Mouse (Mus musculus) spleen, adult 12 weeks (tissue): Measurements from ENCODE around the gene Znrf2.

Experiments used
- DNase-seq: peaks from one replicate; pipeline ENCODE4 v3.0.0; 2022; ENCODE audit warnings: low spot score

The Znrf2 gene

DNA sequence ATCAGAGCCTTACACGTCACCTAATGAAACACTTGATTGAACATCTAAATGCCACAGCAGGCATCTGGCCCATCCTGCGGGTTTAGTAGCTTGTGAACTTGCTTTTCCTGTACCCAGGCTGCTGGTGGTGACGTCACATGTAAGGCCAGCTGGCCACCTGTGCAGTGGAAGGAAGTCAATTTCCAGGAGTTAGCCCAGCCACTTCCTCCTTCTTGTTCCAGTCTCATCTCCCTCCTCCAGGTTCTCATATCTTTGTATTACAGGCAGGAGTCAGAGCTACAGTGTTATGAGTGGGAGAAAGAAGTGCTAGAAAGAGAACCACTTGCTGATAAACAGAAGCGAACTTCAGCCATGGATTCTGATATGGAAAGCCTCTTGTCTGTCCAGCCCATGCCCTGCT is 99.4 kb downstream of the Znrf2 start:
- DNase-seq = no peak

DNA sequence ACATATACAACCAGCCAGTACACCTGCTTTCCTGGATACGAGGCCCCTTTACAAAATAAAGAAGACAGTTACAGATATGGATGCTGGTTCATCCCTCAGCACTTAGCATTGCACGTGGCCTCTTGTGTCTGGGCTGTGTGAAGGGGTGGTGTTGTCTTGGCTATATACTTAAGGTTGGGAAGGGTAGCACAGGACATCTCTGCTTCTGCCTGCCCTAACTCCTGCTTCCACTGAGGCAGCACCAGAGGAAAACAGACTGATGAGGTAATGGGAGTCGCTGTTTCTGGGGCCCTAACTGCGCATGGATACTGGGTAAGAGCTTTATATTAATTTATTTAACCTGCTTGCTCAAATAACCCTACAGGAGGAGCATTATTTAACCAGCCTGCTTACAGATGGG is 100.2 kb downstream of the Znrf2 start:
- no peak for DNase-seq

DNA sequence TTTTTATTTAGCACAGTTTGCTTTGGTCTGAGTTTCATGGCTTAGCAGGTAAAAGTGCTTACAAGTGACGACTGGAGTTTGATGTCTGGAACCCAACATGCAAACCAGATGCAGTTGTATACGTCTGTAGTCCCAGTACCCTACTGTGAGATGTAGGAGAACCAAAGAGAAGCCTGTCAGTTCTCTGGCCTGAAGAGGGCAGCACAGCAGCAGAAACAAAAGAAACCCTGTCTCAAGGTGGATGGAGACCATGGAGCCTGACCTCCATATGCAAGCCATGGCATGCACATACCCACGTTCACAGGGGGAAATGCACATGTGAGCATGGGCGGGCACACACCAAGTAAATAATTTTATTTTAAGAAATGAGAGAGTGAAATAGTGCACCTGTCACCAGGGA is 100.8 kb downstream of the Znrf2 start:
- DNase-seq = no peak

DNA sequence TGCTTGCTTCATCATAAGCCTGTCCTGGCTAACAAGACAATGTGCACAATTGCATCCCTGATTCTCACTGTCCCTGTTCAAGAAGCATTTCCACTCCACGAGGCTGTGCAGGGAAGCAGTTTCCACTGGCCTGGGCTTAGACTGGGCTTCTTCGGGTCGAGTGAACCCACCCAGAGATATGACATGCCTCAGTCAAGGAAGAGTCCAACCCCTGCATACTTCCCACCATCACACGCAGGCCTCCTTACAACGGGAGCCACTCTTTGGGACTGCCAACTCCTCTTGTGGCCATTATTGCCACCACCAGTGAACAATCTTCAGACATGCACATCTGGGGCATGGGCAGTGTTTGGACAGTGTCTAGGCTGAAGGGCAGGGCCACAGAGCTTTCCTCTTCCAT is 101.8 kb downstream of the Znrf2 start:
- DNase-seq = no peak

DNA sequence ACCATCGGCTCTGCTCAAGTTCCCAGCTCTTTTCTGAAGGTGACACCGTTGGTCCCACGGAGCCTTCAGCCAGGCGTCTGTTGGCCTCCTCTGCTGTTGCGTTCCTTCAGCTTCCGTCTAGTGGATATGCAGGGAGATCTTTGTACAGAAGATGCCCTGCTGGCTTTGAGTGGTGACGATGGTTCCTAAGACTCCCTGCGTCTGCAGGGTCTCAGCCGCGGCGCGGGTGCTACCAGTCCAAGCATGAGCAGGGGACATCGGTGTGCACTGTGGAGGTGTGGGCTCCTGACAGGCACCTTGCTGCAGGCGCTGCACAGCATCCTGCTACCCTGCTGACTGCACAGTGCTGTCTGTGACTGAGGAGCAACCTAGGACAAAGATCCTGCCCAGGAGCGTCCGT is 107.8 kb downstream of the Znrf2 start:
- DNase-seq = no peak

DNA sequence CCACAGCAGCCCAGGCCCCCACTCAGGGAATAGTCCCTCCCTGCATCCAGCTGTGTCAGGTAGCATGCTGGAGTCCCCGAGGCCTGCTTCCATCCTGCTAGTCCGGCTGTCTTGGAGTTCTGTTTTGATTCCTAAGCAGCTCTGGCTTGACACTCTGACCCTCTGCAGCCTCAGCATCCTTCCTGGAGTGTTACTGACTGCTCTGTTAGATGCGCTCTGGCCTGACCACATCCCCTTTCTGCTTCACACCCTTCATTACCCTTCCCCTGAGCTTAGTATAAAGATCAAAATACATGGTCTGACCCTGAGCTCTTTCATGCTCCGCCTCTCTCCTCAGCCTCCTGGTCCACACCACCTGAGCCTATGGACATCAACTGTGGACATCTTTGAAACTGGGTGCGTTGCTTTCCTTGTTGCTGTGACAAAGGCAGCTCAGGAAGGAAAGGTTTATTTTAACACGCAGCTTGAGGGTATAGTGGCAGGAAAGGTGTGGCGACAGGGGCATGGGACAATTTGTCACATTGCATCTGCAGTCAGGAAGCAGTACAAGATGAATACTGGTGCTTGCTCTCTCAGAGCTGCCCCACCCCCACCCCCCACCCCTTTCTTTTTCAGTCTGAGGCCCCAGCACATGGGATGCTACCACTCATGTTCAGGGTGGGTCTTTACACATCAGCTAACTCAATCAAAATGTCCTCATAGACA is 109.2 kb downstream of the Znrf2 start:
- DNase-seq = no peak

DNA sequence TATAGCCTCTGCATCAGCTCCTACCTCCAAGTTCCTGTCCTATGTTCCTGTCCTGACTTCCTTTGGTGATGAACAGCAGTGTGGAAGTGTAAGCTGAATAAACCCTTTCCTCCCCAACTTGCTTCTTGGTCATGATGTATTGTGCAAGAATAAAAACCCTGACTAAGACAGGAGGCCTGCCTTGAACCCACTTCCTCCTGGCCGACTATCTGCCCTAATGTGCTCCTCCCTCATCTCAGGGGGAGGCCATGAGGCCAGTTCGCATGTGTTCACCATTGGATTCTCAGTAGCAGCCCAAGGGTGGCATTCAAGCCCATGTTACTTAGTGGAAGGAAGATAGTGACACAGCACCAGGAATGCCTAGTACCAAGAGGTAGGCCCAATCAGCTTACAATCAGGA is 110.2 kb downstream of the Znrf2 start:
- DNase-seq = no peak

DNA sequence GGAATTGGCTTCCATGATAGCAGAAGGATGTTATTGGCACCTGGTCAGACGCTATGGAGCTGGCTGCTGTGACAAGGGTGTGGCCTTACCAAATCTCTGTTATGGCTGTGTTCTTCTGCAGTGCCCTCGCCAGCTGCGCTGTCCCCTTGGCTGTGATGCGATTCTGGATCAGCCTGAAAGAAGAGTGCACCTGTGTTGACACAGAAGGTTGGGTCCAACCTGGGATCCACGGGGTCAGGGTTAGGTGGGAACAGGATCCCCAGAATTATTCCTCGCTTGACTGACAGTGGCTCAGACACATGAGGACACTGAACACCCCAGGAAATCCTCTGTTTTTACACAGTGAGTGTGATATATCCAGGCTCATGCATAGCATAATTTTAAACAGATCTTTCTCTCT is 111.2 kb downstream of the Znrf2 start:
- DNase-seq = no peak

DNA sequence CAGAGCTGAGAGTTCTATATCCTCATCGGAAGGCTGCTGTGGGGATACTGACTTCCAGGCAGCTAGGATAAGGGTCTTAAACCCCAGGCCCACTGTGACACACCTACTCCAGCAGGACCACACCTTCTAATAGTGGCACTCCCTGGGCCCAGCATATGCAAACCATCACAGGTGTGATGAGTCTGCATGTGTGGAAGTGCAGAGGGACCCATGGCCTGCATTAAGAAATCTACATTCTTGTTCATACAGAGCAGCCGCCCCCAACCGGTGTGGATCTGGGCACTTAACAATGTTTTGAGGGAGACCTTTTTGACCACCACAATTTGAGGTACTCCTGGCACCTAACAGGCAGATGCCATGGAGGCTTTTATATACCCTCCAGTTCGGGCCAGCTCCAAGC is 114.9 kb downstream of the Znrf2 start:
- DNase-seq = no peak

DNA sequence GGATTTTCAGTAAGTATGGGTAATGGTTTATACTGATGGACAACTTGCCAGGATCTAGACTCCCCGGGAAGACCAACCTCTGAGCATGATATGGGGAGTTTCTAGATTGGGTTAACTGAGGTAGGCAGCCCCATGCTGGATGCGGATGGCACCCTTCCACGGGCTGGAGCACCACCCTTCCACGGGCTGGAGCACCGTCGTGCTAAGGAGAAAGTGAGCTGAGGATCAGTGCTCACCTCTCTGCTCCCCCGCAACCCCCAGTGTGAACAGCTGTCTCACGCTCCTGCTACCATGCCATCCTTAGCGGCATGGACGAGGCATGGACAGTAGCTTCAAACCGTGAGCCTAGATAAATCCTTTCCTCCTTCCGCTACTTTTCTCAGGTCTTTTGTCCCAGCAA is 115.8 kb downstream of the Znrf2 start:
- DNase-seq = no peak

DNA sequence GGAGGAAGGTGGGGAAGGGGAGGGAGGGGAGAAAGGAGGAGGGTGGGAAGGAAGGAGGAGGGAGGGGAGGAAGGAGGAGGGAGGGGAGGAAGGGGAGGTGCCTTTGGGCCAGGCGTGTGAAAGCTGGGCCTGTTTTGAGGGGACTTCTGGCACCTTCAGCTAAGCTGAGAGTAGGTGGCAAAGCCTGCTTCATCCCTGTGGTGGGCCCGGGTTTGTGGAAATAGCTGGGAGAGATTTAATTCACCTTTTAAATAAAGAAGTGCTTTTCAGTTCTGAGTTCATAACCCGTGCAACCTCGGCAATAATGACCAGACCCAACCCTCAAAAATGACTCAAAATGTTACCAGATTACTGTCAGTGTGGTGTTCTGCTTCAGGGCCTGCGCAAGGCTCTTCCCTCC is 116.5 kb downstream of the Znrf2 start:
- DNase-seq = no peak

DNA sequence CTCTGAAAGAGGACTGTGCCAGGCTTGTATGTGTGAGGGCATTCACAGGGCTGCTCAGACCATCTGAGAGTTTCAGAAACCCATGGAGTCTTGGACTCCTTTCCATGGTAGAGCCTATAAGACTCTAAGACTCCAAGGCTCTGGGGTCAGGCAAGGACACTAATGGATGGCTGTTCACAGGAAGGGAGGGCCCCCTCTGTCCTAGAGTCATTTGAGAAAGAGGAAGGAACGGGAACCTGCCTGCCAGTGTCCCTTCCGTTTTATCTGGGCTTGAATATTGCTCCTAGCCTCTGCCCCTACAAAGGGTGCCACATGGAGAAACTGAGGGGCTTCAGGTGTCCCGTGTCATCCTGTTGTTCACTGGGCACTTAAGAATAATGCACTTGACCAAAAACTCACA is 117.2 kb downstream of the Znrf2 start:
- DNase-seq = no peak

DNA sequence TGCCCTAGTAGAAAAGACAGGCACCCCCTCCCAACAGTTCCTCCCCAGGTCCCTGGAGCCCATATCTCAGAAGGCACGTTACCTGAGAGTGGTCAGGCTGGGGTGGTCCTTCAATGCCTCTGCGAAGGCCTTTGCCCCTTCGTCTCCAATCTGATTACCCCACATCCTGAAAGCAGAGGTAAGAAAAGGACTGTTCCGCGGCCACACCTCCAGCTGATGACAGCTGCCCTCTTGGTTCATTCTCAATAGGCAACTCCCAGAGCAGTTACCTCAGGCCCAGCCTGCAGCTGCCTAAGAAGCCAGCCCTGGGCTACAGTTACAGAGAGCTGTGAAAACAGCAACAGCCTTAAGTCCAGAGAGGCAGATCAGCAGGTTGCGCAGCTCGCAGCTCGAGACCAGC is 117.6 kb downstream of the Znrf2 start:
- no peak for DNase-seq

DNA sequence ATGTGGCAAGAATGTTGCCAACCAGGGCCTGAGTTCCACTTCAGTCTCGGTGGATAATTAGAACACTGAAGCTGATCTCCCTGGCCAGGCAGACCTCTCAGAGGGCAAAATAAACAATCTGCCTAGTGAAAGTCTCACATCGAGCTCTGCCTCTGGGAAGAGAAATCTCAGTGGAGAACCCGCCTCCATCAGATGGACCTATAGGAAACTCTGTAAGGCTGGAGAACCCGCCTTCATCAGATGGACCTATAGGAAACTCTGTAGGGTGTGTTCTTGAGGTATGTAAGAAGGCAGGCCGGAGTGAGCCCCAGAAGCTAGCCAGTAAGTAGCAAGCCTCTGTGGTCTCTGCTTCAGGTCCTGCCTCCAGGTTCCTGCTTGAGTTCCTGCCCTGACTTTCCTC is 118.2 kb downstream of the Znrf2 start:
- DNase-seq = no peak

DNA sequence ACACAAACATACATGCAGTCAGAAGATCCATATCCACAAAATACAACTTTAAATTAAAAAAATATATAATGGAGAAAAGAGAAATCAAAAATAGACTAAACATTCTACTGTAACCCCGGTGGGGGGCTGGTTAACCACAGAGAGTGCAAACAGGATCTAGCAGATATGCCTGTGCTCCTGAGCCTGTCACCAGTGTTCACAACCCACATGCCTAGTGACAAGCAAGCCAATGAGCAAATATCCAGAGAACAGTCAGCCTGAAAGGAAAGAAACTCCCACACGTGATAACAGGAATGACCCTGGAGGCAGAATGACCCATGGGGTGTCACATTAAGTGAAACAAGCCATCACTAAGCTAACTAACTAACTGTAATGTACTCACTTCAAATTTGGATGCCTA is 119.8 kb downstream of the Znrf2 start:
- DNase-seq = no peak

DNA sequence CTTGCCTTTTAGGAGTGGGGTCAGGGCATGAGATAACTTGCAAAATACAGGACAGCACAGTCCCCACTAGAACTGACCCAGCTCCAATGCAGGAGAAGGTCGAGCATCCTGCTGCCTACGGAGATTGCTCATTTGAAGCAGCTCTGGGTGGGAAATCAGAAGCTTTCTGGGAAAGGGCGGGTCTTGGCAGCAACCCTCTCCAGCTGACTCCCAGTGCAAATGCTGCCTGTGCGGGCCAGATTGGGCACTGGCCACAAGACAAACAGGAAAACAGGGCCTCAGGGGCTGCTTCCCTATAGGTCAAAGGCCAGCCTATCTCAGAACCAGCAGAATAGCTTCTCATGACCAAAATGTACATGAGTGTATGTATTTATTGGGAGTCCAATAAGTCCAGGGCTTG is 122.9 kb downstream of the Znrf2 start:
- no peak for DNase-seq

DNA sequence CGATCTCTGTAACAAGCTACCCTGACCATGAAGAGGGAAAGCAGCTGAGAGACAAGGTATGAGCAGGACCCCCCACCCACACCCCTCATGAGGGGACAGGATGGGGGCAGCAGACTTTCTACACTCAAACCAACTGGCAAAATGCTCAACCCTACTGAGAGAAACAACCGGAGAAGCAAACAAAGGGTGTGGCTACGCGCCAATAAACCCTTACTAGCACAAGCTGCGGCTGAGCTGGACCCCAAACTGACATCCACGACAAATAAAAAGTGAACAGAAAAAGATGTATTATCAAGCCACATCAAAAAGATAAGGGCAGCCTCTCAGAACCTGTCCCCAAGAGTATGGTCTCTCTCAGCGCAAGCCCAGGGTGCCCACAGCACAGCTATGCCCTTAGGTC is 123.4 kb downstream of the Znrf2 start:
- no peak for DNase-seq

DNA sequence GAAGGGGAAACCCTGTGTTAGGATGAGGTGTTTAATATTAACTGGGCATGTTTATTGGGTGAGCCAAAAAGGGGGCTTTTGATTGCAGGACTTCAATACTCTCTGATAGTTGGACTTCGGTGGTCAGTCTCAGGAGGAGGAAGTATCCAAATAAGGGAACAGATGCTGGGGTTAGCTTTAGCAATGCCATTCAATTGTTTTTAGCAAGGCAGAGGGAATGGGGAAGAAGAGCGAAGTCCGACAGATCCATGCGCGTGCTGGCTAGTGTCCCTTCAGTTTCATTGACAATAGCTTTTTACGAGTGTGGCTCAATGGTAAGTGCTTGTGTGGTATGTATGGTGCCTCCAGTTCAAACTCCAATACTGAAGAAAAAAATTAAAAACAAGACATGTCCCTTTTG is 124.4 kb downstream of the Znrf2 start:
- no peak for DNase-seq
